Mouse (Mus musculus): ENCODE results near the gene Epdr1. TPM values are rescaled to one million over a fixed set of nuclear protein-coding genes. Genes with fewer than 3 reads are reported as not detected.

Gene Epdr1
- polyA plus RNA-seq, 1 experiment: 119 TPM

GRCm38 (mm10) chr13:19562510-19562909, 57.2 kb downstream of the Epdr1 start:
- Histone ChIP-seq H3K4me1 (ENCODE audit: control insufficient read depth, insufficient read depth, low read length) (no peaks in the 10 kb centered on the region), H3K4me3 (ENCODE audit: insufficient read depth, low read length) (no peak overlapping the region), H3K27ac (ENCODE audit: insufficient read depth, low read length) (no peak overlapping the region)
- TF ChIP-seq CTCF (IDR thresholded peaks at IDR 0.05; ENCODE audit: extremely low read depth, insufficient read depth, low read length): no peak
- TF ChIP-seq POLR2A (IDR thresholded peaks at IDR 0.05; ENCODE audit: extremely low read depth, insufficient read depth, low read length): no peak

GRCm38 (mm10) chr13:19555391-19555790, 64.3 kb downstream of the Epdr1 start:
- no peak overlapping the region for H3K27ac ChIP-seq (ENCODE audit: insufficient read depth, low read length)
- no peaks in the 10 kb centered on the region for H3K4me1 ChIP-seq (ENCODE audit: control insufficient read depth, insufficient read depth, low read length)
- TF ChIP-seq CTCF (IDR thresholded peaks at IDR 0.05; ENCODE audit: extremely low read depth, insufficient read depth, low read length) (no peak), POLR2A (IDR thresholded peaks at IDR 0.05; ENCODE audit: extremely low read depth, insufficient read depth, low read length) (no peak)
- no peak overlapping the region for H3K4me3 ChIP-seq (ENCODE audit: insufficient read depth, low read length)

Other genes with a start within 250 kb of the Epdr1 start
- 90.0 and 94.4 TPM in 2 replicates for gene Stard3nl, start 224.1 kb downstream of the Epdr1 start, polyA plus RNA-seq (2012; rRNA removed)
- 3.4 and 3.9 TPM in 2 replicates for gene Sfrp4, start 3.2 kb upstream of the Epdr1 start, polyA plus RNA-seq (2012; rRNA removed)
- not detected in 2 replicates for gene Nme8, start 77.9 kb upstream of the Epdr1 start, polyA plus RNA-seq (2012; rRNA removed)
- not detected in 2 replicates for gene Gpr141, start 204.3 kb upstream of the Epdr1 start, polyA plus RNA-seq (2012; rRNA removed)

All from cortical plate, adult 2 months (tissue).